Mouse (Mus musculus) limb, embryonic 13.5 days (tissue): ENCODE measurements around the gene Lsm4. TPM values are rescaled to one million over a fixed set of nuclear protein-coding genes. Genes with fewer than 3 reads are reported as not detected.

ENCODE experiments used
- ATAC-seq: fragments of 200-750 bp; cut with Nextera tagmentation; 2 replicates; pipeline ENCODE4 v1.8.0; 2017; ENCODE audit warnings: low read depth, moderate number of reproducible peaks, moderate TSS enrichment; ENCODE audit not compliant: low FRiP score
- H3K27ac ChIP-seq: fragments of 300-500 bp; sonication (generic); 2 replicates; pipeline ENCODE4 v1.5.1; 2015; ENCODE audit warnings: inconsistent platforms, mild to moderate bottlenecking, moderate library complexity
- H3K27me3 ChIP-seq: fragments of 300-500 bp; sonication (generic); 2 replicates; pipeline ENCODE4 v1.6.1; 2015; ENCODE audit warnings: mild to moderate bottlenecking, inconsistent platforms
- H3K36me3 ChIP-seq: fragments of 300-500 bp; sonication (generic); 2 replicates; pipeline ENCODE4 v1.6.1; 2015; ENCODE audit warnings: inconsistent platforms, mild to moderate bottlenecking, moderate library complexity
- H3K4me1 ChIP-seq: fragments of 300-500 bp; sonication (generic); 2 replicates; pipeline ENCODE4 v1.6.1; 2015; ENCODE audit warnings: inconsistent platforms
- H3K4me2 ChIP-seq: fragments of 300-500 bp; sonication (generic); replicated peaks from 2 replicates; pipeline ENCODE4 v1.6.1; 2015; ENCODE audit warnings: inconsistent platforms, mild to moderate bottlenecking, moderate library complexity
- H3K4me3 ChIP-seq: fragments of 300-500 bp; sonication (generic); 2 replicates; pipeline ENCODE4 v1.5.1; 2015; ENCODE audit warnings: moderate library complexity, mild to moderate bottlenecking, inconsistent platforms
- H3K9ac ChIP-seq: fragments of 300-500 bp; sonication (generic); 2 replicates; pipeline ENCODE4 v1.6.1; 2015; ENCODE audit warnings: mild to moderate bottlenecking, inconsistent platforms
- H3K9me3 ChIP-seq: fragments of 300-500 bp; sonication (generic); 2 replicates; pipeline ENCODE4 v1.6.1; 2016; ENCODE audit warnings: inconsistent platforms
- WGBS: fragments of 180-500 bp; shearing (Covaris S2); methylation state at CpG from one replicate; pipeline ENCODE4 v1.1.7; 2015; 5-methylcytosine and 5-hydroxymethylcytosine counted together
- polyA plus RNA-seq: library from polyadenylated mRNA; unstranded; fragments of >200 nt; fragmentation: Nextera tagmentation; extraction: Ambion mirVana; gene quantifications from 2 replicates; pipeline ENCODE4 v1.2.1, GENCODE M21; 2015

Lsm4 gene
- polyA plus RNA-seq, 1 experiment from 2014 or later, result 240 TPM

GRCm38 (mm10) chr8:70724216-70724615, 51.2 kb downstream of the Lsm4 start:
- H3K9me3 ChIP-seq, result no peaks in the 10 kb centered on the region
- no peaks in the 10 kb centered on the region for H3K4me1 ChIP-seq
- H3K36me3 ChIP-seq, result no peaks in the 10 kb centered on the region
- no peak overlapping the region for H3K27ac ChIP-seq
- no peak for ATAC-seq
- H3K4me2 ChIP-seq, result no peak overlapping the region
- H3K27me3 ChIP-seq, result peaks cover 42% of the 10 kb centered on the region
- 76% methylated on average over 12 of the region's 12 CpGs for WGBS
- H3K9ac ChIP-seq, result no peak overlapping the region
- H3K4me3 ChIP-seq, result no peak overlapping the region

- Histone ChIP-seq H3K9ac (no peak overlapping the region), H3K36me3 (no peaks in the 10 kb centered on the region)
- WGBS, result 27% methylated on average over 14 of the region's 14 CpGs
Observed at GRCm38 (mm10) chr8:70725792-70726447, 52.9 kb downstream of the Lsm4 start.

DNA sequence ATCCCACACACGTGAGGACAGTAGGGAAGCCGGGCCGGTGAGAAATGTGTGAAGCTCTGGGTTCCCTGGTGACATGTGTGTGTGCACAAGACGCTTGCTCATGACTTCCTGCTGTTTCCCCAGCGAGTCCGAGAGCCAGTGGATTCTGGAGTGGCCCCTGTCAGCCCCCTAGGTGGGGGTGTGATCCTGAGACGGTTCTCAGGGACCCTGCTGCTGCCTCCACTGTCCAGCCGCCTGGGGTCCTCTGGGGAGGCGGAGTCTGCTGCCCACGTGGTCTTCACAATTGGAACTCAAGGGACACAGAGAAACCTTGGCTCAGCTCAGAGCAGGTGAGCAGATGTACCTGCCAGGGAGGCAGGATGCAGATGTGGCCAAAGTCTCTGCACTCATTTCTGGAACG, 53.7 kb downstream of the Lsm4 start:
- H3K9ac ChIP-seq, result no peak overlapping the region
- no peaks in the 10 kb centered on the region for H3K9me3 ChIP-seq
- H3K4me2 ChIP-seq, result no peak overlapping the region
- H3K36me3 ChIP-seq, result no peaks in the 10 kb centered on the region
- no peak overlapping the region for H3K4me3 ChIP-seq
- H3K27ac ChIP-seq, result no peak overlapping the region
- 44% methylated on average over 11 of the region's 11 CpGs for WGBS
- H3K4me1 ChIP-seq, result peaks cover 7% of the 10 kb centered on the region
- ATAC-seq, result no peak
- H3K27me3 ChIP-seq, result peaks cover 60% of the 10 kb centered on the region

More at GRCm38 (mm10) chr8:70725792-70726447, 52.9 kb downstream of the Lsm4 start:
- Histone ChIP-seq H3K4me1 (peaks cover 7% of the 10 kb centered on the region), H3K9me3 (no peaks in the 10 kb centered on the region), H3K27ac (no peak overlapping the region), H3K4me3 (no peak overlapping the region), H3K4me2 (no peak overlapping the region), H3K27me3 (peaks cover 52% of the 10 kb centered on the region)
- no peak for ATAC-seq

Other genes starting within 250 kb of the Lsm4 start
- gene Crtc1, start 233.7 kb upstream of the Lsm4 start, polyA plus RNA-seq, result 26.7 and 29.9 TPM in 2 replicates
- gene Klhl26, start 196.3 kb upstream of the Lsm4 start, polyA plus RNA-seq, result 29.0 and 30.3 TPM in 2 replicates
- gene Tmem59l, start 185.9 kb upstream of the Lsm4 start, polyA plus RNA-seq, result 24.2 and 26.6 TPM in 2 replicates
- gene Crlf1, start 180.1 kb upstream of the Lsm4 start, polyA plus RNA-seq, result 83.3 and 85.0 TPM in 2 replicates
- gene Rex1bd, start 166.5 kb upstream of the Lsm4 start, polyA plus RNA-seq, result 139 and 148 TPM in 2 replicates
- gene Uba52, start 162.4 kb upstream of the Lsm4 start, polyA plus RNA-seq, result 856 and 861 TPM in 2 replicates
- gene Fkbp8, start 145.5 kb upstream of the Lsm4 start, polyA plus RNA-seq, result 284 and 290 TPM in 2 replicates
- 49.3 and 53.4 TPM in 2 replicates for gene Kxd1, start 145.3 kb upstream of the Lsm4 start, polyA plus RNA-seq
- gene Ell, start 133.8 kb upstream of the Lsm4 start, polyA plus RNA-seq, result 20.9 and 21.4 TPM in 2 replicates
- 162 and 165 TPM in 2 replicates for gene Isyna1, start 78.9 kb upstream of the Lsm4 start, polyA plus RNA-seq
- gene Ssbp4, start 64.4 kb upstream of the Lsm4 start, polyA plus RNA-seq, result 115 and 131 TPM in 2 replicates
- 1.9 and 2.3 TPM in 2 replicates for gene Lrrc25, start 57.1 kb upstream of the Lsm4 start, polyA plus RNA-seq
- gene Gdf15, start 40.8 kb upstream of the Lsm4 start, polyA plus RNA-seq, result 0.18 TPM in 1 of 2 replicates, not detected in the other
- 68.2 and 71.1 TPM in 2 replicates for gene Pgpep1, start 12.9 kb upstream of the Lsm4 start, polyA plus RNA-seq
- 57.3 and 61.1 TPM in 2 replicates for gene Jund, start 25.7 kb downstream of the Lsm4 start, polyA plus RNA-seq
- gene Iqcn, start 30.2 kb downstream of the Lsm4 start, polyA plus RNA-seq, result not detected in 2 replicates
- gene Gm3336, start 45.3 kb downstream of the Lsm4 start, polyA plus RNA-seq, result not detected in 2 replicates
- gene Pde4c, start 50.5 kb downstream of the Lsm4 start, polyA plus RNA-seq, result 0.04 and 0.06 TPM in 2 replicates
- 18.0 and 19.6 TPM in 2 replicates for gene Rab3a, start 81.4 kb downstream of the Lsm4 start, polyA plus RNA-seq
- 29.2 and 36.6 TPM in 2 replicates for gene Mpv17l2, start 87.7 kb downstream of the Lsm4 start, polyA plus RNA-seq
- gene Pik3r2, start 103.5 kb downstream of the Lsm4 start, polyA plus RNA-seq, result 78.1 and 81.3 TPM in 2 replicates
- gene Mast3, start 131.8 kb downstream of the Lsm4 start, polyA plus RNA-seq, result 13.1 and 14.0 TPM in 2 replicates
- gene Il12rb1, start 135.2 kb downstream of the Lsm4 start, polyA plus RNA-seq, result 0.06 TPM in 1 of 2 replicates, not detected in the other
- gene Arrdc2, start 166.5 kb downstream of the Lsm4 start, polyA plus RNA-seq, result 6.1 and 6.2 TPM in 2 replicates
- 2.9 and 4.3 TPM in 2 replicates for gene Kcnn1, start 190.0 kb downstream of the Lsm4 start, polyA plus RNA-seq
- gene Ccdc124, start 200.7 kb downstream of the Lsm4 start, polyA plus RNA-seq, result 113 and 117 TPM in 2 replicates
- 0.39 and 0.45 TPM in 2 replicates for gene Slc5a5, start 219.5 kb downstream of the Lsm4 start, polyA plus RNA-seq
- gene Rpl18a, start 224.2 kb downstream of the Lsm4 start, polyA plus RNA-seq, result 4,263 and 4,460 TPM in 2 replicates
- gene Map1s, start 232.7 kb downstream of the Lsm4 start, polyA plus RNA-seq, result 52.8 and 57.8 TPM in 2 replicates